Mouse (Mus musculus) adrenal gland, postnatal 36 days (tissue): ENCODE measurements at regions not wholly inside any gene's neighbourhood (a gene's known extent, or its start where the extent isn't known, plus 50 kb on each side); places are given as distances from the start of the nearest gene placed in this dataset.

Experiments
- DNase-seq, 2 experiments: peaks; one replicate each; pipeline ENCODE4 v3.0.0; 2021; ENCODE audit warnings: mixed read lengths in 1 of 2

GRCm38 (mm10) chr1:73797858-73798257 is 326.4 kb downstream of the Tns1 start:
- DNase-seq, result no peak

- no peak for DNase-seq
Observed at GRCm38 (mm10) chr1:73797413-73797812, 326.8 kb downstream of the Tns1 start.

GRCm38 (mm10) chr1:73793871-73794270 is 330.4 kb downstream of the Tns1 start:
- DNase-seq, result no peak

DNA sequence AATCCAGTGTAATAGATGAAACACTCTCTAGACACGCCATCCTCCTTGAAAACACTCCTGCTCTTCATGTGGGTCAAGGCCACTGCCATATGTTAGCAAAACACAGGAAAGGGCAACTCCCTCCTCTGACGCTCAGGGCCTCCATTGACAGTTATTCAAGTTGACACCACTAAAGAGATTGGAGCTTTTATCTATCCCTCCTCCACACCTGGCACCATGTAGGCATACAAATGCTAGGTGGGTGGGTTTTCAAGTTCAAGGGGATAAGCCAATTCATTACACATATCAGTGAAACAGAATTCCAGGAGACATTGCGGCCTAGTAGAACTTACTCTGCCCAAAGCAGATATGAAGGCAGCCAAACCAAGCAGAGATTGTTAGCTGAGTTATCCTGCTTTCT is 331.0 kb downstream of the Tns1 start:
- no peak for DNase-seq

GRCm38 (mm10) chr1:73792311-73792710 is 331.9 kb downstream of the Tns1 start:
- DNase-seq, result no peak

- DNase-seq, result no peak
Observed at GRCm38 (mm10) chr1:73787666-73788065, 336.6 kb downstream of the Tns1 start.

DNA sequence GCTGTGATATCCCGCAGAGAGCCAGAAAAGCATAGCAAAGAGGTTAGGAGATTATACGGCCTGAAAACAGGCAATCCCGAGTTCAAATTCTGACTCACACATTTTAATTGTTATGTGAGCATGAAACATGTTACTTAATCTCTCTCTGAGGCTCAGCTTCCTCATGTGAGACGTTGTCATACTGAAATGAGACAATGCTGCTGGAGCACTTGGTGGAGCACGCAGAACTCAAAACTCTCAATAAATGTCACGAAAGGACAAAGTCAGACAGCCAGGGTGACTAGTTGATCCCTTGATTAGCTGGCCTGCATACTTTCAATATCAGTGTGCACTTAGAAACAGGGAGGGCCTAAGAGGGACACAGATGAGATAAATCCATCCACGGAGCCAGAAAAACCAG is 337.0 kb downstream of the Tns1 start:
- no peak for DNase-seq

DNA sequence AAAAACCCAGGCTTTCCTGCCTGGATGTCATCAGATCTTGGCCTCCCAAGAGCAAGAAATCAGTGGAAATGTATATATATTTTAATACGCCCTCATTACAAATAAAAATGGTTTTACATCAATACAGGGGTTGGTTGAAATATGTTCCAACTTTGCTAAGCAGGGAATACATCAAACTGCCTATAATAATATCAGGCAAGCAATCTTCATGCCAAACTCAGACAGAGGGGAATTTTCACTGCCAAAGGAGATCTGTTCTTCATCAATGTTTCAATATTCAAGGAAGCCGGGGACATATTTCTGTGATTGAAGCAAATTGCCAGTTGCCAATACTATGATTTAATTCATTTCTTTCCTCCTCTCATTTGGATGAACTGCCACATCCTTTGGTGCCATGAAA is 340.9 kb downstream of the Tns1 start:
- no peak for DNase-seq

- no peak for DNase-seq
Observed at GRCm38 (mm10) chr1:73782871-73783270, 341.4 kb downstream of the Tns1 start.

- DNase-seq, result no peak
Observed at GRCm38 (mm10) chr1:73771773-73772172, 352.5 kb downstream of the Tns1 start.

GRCm38 (mm10) chr1:73770631-73771030 is 353.6 kb downstream of the Tns1 start:
- DNase-seq, result no peak

- no peak for DNase-seq
Observed at GRCm38 (mm10) chr1:73764611-73765333, 359.5 kb downstream of the Tns1 start.

GRCm38 (mm10) chr1:73758110-73759061 is 365.9 kb downstream of the Tns1 start:
- no peak for DNase-seq

DNA sequence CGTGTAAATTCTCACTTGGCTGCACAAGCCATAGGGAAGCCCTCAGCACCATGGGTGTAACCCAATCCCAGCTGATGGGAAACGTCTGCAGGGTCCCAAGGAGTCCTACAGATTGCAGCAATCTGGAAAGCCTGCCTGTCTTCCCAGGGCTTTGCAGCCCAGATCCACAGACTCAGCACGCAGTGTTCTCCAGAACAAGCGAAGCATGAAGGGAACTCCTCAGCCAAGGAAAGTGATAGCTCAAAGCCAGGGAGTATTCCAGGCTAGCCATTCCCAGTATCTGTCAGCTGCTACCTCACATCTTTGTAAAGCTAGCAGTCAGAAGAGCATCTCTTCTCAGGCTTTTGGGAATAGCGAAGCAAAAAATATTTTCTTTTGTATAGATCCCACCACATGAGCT is 368.5 kb downstream of the Tns1 start:
- no peak for DNase-seq

GRCm38 (mm10) chr1:73754928-73755327 is 369.3 kb downstream of the Tns1 start:
- DNase-seq, result no peak

DNA sequence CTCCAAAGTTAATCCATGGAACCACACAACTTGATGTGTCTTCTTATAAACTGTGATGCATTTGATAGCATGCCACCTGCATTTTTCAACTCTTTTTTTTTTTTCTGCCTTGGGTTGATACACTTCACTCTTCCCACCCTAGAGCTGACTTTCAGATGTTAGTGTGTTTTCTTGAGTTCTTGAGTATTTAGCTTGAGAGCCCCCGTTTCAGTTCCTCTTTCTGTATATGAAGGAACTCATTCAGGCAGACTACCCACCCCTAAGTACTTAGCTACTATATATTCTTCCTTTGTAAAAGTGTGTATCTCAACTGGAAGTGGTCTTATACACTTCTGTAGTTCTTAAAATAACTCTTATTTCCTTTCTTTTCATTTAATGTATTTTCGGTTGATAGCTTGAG is 371.1 kb downstream of the Tns1 start:
- DNase-seq, result no peak

- no peak for DNase-seq
Observed at GRCm38 (mm10) chr1:73748702-73749101, 375.5 kb downstream of the Tns1 start.

DNA sequence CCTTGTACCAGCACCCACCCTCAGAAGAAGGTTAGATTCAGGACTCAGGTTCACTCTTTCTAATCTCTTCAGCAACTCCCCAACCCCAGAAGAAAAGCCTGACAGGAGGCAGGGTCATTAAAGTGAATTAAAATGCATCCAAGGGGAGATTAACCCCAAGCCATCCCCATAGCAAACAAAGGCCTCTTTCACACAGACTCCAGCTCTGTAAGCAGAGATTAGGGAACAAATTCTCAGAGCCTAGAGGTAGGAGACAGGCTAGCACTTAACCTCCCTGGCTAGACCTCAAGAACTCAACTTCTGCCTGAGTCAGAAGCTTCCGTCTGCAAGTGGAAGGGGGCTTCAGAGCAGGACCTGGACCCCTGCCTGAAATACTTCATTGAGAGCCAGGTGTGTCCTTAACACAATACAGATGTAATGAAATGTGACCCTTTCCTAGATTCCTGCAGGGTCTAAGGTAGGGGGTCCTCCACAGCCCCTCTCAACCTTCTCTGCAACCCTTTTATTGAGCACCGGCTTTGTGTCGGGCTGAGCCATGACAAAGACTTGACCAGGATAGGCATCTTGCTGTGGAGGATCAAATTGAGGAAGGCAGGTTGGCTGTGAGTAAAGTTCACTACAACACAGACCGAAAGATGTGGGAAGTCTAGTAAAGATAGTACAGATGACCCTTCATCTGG is 379.6 kb downstream of the Tns1 start:
- DNase-seq, result no peak

GRCm38 (mm10) chr1:73743737-73744554 is 380.3 kb downstream of the Tns1 start:
- no peak for DNase-seq

DNA sequence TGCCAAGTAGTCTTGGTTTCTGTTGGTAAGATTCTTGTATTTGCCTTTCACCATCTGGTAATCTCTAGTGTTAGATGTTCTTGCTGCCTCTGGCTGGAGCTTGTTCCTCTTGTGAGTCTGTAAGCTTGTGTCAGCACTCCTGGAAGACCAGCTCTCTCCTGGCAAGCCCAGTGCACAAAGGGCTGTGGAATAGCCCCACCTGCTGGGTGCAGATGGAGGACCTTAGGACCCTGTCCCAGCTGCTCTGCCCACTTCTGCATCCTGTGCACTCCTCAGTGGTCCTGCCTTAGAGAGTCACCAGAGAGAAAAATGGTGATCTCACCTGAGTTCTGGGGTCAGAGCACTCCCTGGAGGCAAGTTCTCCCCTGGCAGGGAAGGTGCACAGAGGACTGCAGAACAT is 387.2 kb downstream of the Tns1 start:
- peak; percentile 27 to 69 for DNase-seq

DNA sequence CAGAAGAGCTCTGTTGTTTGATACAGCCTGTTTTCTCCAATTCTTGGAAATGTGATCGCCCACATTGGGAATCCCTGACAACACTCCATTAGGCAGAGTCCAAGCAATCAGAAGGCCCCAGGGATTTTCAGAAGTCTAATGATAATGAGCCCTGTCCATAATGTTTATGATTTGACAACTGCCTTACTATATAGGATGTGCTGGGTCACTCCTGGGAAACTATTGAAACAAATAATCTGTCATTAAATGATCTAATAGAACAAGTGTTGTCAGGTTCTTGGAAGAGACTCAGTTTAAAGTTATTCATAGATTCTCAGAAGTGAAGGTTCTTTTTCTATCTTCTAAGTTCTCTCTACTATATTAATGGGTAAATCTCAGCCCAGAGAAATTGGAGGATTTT is 395.9 kb downstream of the Tns1 start:
- no peak for DNase-seq

- no peak for DNase-seq
Observed at GRCm38 (mm10) chr1:73727781-73728180, 396.5 kb downstream of the Tns1 start.
